In the genomic region with DNA sequence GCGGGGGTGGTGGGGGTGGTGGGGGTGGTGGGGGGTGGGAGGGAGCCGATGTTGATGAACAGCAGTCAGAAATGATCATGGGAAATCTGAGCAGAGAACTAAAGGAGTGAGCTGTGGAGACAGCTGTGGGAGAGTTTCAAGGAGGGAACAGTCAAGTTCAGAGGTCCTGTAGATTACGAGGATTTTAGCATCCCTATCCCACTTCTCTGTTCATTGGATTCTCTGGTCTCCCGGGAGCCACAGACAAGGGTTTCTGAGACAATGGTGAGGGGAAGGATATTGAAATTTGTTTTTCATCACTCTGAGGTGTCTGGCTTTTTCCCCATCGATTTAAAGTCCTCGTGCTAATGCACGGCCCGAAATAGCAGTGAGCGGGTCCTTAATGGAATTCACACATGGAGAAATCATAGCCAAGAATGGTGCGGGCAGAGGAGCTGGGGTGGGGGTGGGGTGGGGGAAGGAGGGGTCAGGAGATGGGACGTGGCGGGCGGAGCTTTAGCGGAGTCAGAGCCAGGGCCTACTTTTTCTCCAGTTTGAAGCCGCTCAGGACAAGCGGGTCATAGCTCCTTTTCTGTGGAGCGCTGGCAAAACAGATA, we compare ENCODE assay signal across 10 mouse cellular contexts. TPM values are rescaled to one million over a fixed set of nuclear protein-coding genes. Genes with fewer than 3 reads are reported as not detected.
A peak's percentile ranks its signal among the peaks of the same experiment; 100 is the strongest.
DNase-seq lines count a peak whose midpoint lies in the region; ATAC-seq lines count a peak whose summit lies in the region.
"Had no signal": no experiment of that assay in that cellular context is flagged by ENCODE, and none has a peak within 500 bp of the region (broad histone marks: within the 10 kb centered on the region; RNA-seq: fewer than 3 reads in every experiment).

No protein-coding gene starts in this region.

- intact Hi-C loops in left cerebral cortex, postnatal 14 days (cut with DNase I) = no loop called here

- H3K9ac ChIP-seq in hindbrain, embryonic 13.5 days = no peak overlapping the region
- H3K9ac ChIP-seq in neural tube, embryonic 13.5 days = 0 out of 2 replicates have a peak overlapping the region, but pooled peaks have one; percentile 6

- H3K4me1 ChIP-seq in embryonic facial prominence, embryonic 10.5 days = peaks cover 72% of the 10 kb centered on the region
- peaks cover 34% of the 10 kb centered on the region for H3K4me1 ChIP-seq in hindbrain, embryonic 13.5 days (replicated peaks)
- peaks cover 49% of the 10 kb centered on the region for H3K4me1 ChIP-seq in neural tube, embryonic 13.5 days (replicated peaks)

- no peak overlapping the region for H3K4me3 ChIP-seq in embryonic facial prominence, embryonic 10.5 days
- H3K4me3 ChIP-seq in hindbrain, embryonic 13.5 days = no peak overlapping the region
- no peak overlapping the region for H3K4me3 ChIP-seq in neural tube, embryonic 13.5 days
- H3K4me3 ChIP-seq: left cerebral cortex, adult 2 months had no signal

- peak; percentile 36 for DNase-seq in kidney, postnatal 10 days
- DNase-seq in kidney, adult 9 months = no peak
- DNase-seq in embryonic facial prominence, embryonic 10.5 days (ENCODE audit: low spot score) = peak; percentile 49
- DNase-seq in left cerebral cortex, adult 18-20 months (ENCODE audit: low spot score in 2 of 2) = no peak
- no peak for DNase-seq in left cerebral cortex, postnatal 14 days (ENCODE audit: low spot score in 2 of 2)
- DNase-seq in spleen, postnatal 14 days (ENCODE audit: low spot score in 2 of 2) = no peak

- H3K27me3 ChIP-seq in embryonic facial prominence, embryonic 10.5 days (replicated peaks; ENCODE audit: low read depth, poor library complexity, severe bottlenecking) = no peaks in the 10 kb centered on the region
- no peaks in the 10 kb centered on the region for H3K27me3 ChIP-seq in hindbrain, embryonic 13.5 days
- no peaks in the 10 kb centered on the region for H3K27me3 ChIP-seq in neural tube, embryonic 13.5 days
- H3K27me3 ChIP-seq: Patski had no signal

- H3K4me2 ChIP-seq in hindbrain, embryonic 13.5 days = no peak overlapping the region
- no peak overlapping the region for H3K4me2 ChIP-seq in neural tube, embryonic 13.5 days

- no peak for ATAC-seq in hindbrain, embryonic 13.5 days (ENCODE audit: low FRiP score)
- ATAC-seq in neural tube, embryonic 13.5 days (ENCODE audit: low read depth) = no peak
- ATAC-seq: Patski had no signal

- peak overlapping the region; percentile 75 for H3K27ac ChIP-seq in embryonic facial prominence, embryonic 10.5 days (replicated peaks)
- H3K27ac ChIP-seq in hindbrain, embryonic 13.5 days = peak overlapping the region; percentile 31; the same call in 1 of the 2 replicates
- peak overlapping the region; percentile 74 for H3K27ac ChIP-seq in neural tube, embryonic 13.5 days (replicated peaks)

- 27% methylated on average over 17 of the region's 17 CpGs for WGBS in embryonic facial prominence, embryonic 10.5 days
- 23% methylated on average over 17 of the region's 17 CpGs for WGBS in hindbrain, embryonic 13.5 days
- 28% methylated on average over 17 of the region's 17 CpGs for WGBS in neural tube, embryonic 13.5 days

- peaks cover 10% of the 10 kb centered on the region; the same call in 1 of the 2 replicates for H3K36me3 ChIP-seq in embryonic facial prominence, embryonic 10.5 days (replicated peaks)
- H3K36me3 ChIP-seq in hindbrain, embryonic 13.5 days = peaks cover 28% of the 10 kb centered on the region
- peaks cover 17% of the 10 kb centered on the region for H3K36me3 ChIP-seq in neural tube, embryonic 13.5 days

- no peaks in the 10 kb centered on the region for H3K9me3 ChIP-seq in embryonic facial prominence, embryonic 10.5 days
- no peaks in the 10 kb centered on the region for H3K9me3 ChIP-seq in hindbrain, embryonic 13.5 days
- no peaks in the 10 kb centered on the region for H3K9me3 ChIP-seq in neural tube, embryonic 13.5 days

RNA-seq across cellular contexts. Expression of gene Adam19, which starts 13.7 kb away (rescaled TPM):
- 11.3 and 13.9 TPM in 2 replicates for polyA plus RNA-seq in embryonic facial prominence, embryonic 10.5 days (2016; fragmentation: Nextera tagmentation; extraction: Ambion mirVana)
- 13.2 and 14.9 TPM in 2 replicates for polyA plus RNA-seq in hindbrain, embryonic 13.5 days (2015; fragmentation: Nextera tagmentation; extraction: Ambion mirVana)
- 19.2 and 19.8 TPM in 2 replicates for polyA plus RNA-seq in neural tube, embryonic 13.5 days (2015; fragmentation: Nextera tagmentation; extraction: Ambion mirVana)
- 10 to 100 TPM; 12.8 to 16.1 TPM for total RNA-seq in left cerebral cortex, adult 18-20 months (2021)
- 10 to 100 TPM; 29.0 to 32.3 TPM for total RNA-seq in left cerebral cortex, postnatal 14 days (2021)

RNA-seq across cellular contexts. Expression of gene Gm12166, which starts 17.4 kb away (rescaled TPM):
- 2.9 and 3.0 TPM in 2 replicates for polyA plus RNA-seq in embryonic facial prominence, embryonic 10.5 days (2016; fragmentation: Nextera tagmentation; extraction: Ambion mirVana)
- 5.0 and 7.9 TPM in 2 replicates for polyA plus RNA-seq in hindbrain, embryonic 13.5 days (2015; fragmentation: Nextera tagmentation; extraction: Ambion mirVana)
- polyA plus RNA-seq in neural tube, embryonic 13.5 days (2015; fragmentation: Nextera tagmentation; extraction: Ambion mirVana) = 6.6 and 7.2 TPM in 2 replicates
- total RNA-seq in left cerebral cortex, adult 18-20 months (2021) = 1 to 10 TPM; 1.3 to 1.7 TPM
- 1 to 10 TPM; 1.8 to 2.6 TPM for total RNA-seq in left cerebral cortex, postnatal 14 days (2021)

Comparison
In these comparisons a context has a peak if more than half of its experiments do, and no peak if none do; other contexts are left out.
1. DNase-seq: peak in kidney, postnatal 10 days (single experiment) and embryonic facial prominence, embryonic 10.5 days (single experiment); none in kidney, adult 9 months (single experiment), left cerebral cortex, adult 18-20 months (0 of 2), left cerebral cortex, postnatal 14 days (0 of 2) and spleen, postnatal 14 days (0 of 2).
2. Peak in every context shown above with its lines, with median percentiles within 50 percentile points of each other: H3K27ac ChIP-seq.